Mouse (Mus musculus): ENCODE data around the gene Rarb.

DNA sequence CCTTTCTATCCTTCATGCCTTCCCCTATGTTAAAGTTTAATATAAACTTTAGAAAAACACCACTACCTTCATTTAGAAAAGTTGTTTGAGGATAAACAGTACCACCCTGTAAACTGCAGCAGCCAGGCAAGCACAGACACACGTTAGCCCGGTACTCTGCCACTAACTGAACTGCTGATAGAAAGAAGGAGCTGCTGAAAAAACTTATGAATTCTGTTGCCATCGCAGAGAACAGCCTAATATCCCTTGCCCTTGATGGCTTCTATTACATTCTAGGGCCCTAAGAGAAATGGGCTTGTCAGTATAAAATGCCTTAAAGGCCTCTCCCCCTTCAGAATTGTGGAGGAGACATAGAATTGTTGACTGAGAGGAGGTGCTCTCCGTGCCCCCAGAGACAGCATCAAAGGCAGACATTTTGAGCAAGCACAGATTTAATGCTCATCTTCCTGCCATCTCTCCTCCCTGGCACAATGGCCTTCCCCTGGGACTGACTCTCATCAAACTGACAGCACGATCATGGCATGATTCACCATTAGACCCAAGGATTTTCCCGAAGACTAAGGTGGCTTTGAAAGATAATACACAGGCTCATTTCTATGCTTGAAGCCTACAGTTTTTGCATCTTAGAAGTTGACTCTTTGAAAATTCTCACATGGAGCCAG is 60.1 kb downstream of the Rarb start:
- TF ChIP-seq POLR2A (IDR thresholded peaks at IDR 0.05; ENCODE audit: low read depth, low read length): no peak
- no peak for TF ChIP-seq CTCF (IDR thresholded peaks at IDR 0.05; ENCODE audit: extremely low read depth, insufficient read depth, insufficient read length, insufficient replicate concordance)

Measured in spleen, adult 2 months (tissue).